Mouse (Mus musculus) kidney, adult 2 months (tissue): ENCODE data around the gene Cd47. TPM values are rescaled to one million over a fixed set of nuclear protein-coding genes. Genes with fewer than 3 reads are reported as not detected.

ENCODE experiments used
- DNase-seq: peaks from one replicate; pipeline ENCODE4 v3.0.0; 2021
- H3K27ac ChIP-seq: fragments of 200-500 bp; 2 replicates; pipeline ENCODE4 v1.5.1; 2012; ENCODE audit warnings: low read depth, low read length, control low read depth, inconsistent platforms; ENCODE audit not compliant: insufficient read depth
- H3K27me3 ChIP-seq: fragments of 200-500 bp; replicated peaks from 2 replicates; pipeline ENCODE4 v1.6.1; 2012; ENCODE audit warnings: mild to moderate bottlenecking, moderate library complexity, low read length, inconsistent platforms; ENCODE audit not compliant: control insufficient read depth, insufficient read depth
- H3K36me3 ChIP-seq: fragments of 200-500 bp; 2 replicates; pipeline ENCODE4 v1.6.1; 2012; ENCODE audit warnings: mild to moderate bottlenecking, moderate library complexity, low read length, inconsistent platforms; ENCODE audit not compliant: control insufficient read depth, insufficient read depth
- H3K4me1 ChIP-seq: fragments of 200-500 bp; 2 replicates; pipeline ENCODE4 v1.6.1; 2011; ENCODE audit warnings: low read length; ENCODE audit not compliant: control insufficient read depth, insufficient read depth
- H3K4me3 ChIP-seq: fragments of 200-500 bp; 2 replicates; pipeline ENCODE4 v1.5.1; 2011; ENCODE audit warnings: mild to moderate bottlenecking, low read depth, low read length, control low read depth; ENCODE audit not compliant: insufficient read depth
- CTCF ChIP-seq: fragments of 200-500 bp; conservative IDR thresholded peaks from 2 replicates; pipeline ENCODE4 v1.5.1; 2011; ENCODE audit warnings: low read depth, mild to moderate bottlenecking, control low read depth, low read length, moderate library complexity, mixed read lengths; ENCODE audit not compliant: insufficient read depth, insufficient read length
- POLR2A ChIP-seq: fragments of 200-500 bp; IDR thresholded peaks from one replicate; pipeline ENCODE4 v1.6.1; 2011; ENCODE audit warnings: low read depth, low read length, control low read depth
- WGBS: fragments of 180-500 bp; shearing (Covaris S2); methylation state at CpG from one replicate; pipeline ENCODE4 v1.1.7; 2018; 5-methylcytosine and 5-hydroxymethylcytosine counted together
- polyA plus RNA-seq: library from polyadenylated mRNA; depleted of rRNA; stranded (reverse); fragments of >200 nt; gene quantifications from 2 replicates; pipeline ENCODE4 v1.2.3, GENCODE M21; 2012

Cd47 gene
- polyA plus RNA-seq, 1 experiment = 36.5 TPM

GRCm38 (mm10) chr16:49887290-49887689 is 87.0 kb downstream of the Cd47 start:
- Histone ChIP-seq H3K27ac (no peak overlapping the region), H3K4me1 (no peaks in the 10 kb centered on the region), H3K36me3 (no peaks in the 10 kb centered on the region), H3K27me3 (no peaks in the 10 kb centered on the region), H3K4me3 (no peak overlapping the region)
- WGBS = 78% methylated on average over 3 of the region's 3 CpGs
- TF ChIP-seq POLR2A (no peak), CTCF (no peak)
- no peak for DNase-seq

- Histone ChIP-seq H3K36me3 (no peaks in the 10 kb centered on the region), H3K4me1 (no peaks in the 10 kb centered on the region), H3K4me3 (no peak overlapping the region), H3K27ac (no peak overlapping the region), H3K27me3 (no peaks in the 10 kb centered on the region)
- DNase-seq = no peak
- TF ChIP-seq POLR2A (no peak), CTCF (no peak)
- 60% methylated on average over 9 of the region's 9 CpGs for WGBS
Measured at GRCm38 (mm10) chr16:49887811-49888564, 87.7 kb downstream of the Cd47 start.

- H3K27me3 ChIP-seq = no peaks in the 10 kb centered on the region
- TF ChIP-seq POLR2A (no peak), CTCF (no peak)
- no peak for DNase-seq
- H3K4me1 ChIP-seq = no peaks in the 10 kb centered on the region
- H3K4me3 ChIP-seq = no peak overlapping the region
- H3K27ac ChIP-seq = no peak overlapping the region
- 73% methylated on average over 2 of the region's 2 CpGs for WGBS
- no peaks in the 10 kb centered on the region for H3K36me3 ChIP-seq
Measured at GRCm38 (mm10) chr16:49889031-49889655, 88.8 kb downstream of the Cd47 start.

GRCm38 (mm10) chr16:49892252-49892651 is 91.9 kb downstream of the Cd47 start:
- H3K4me1 ChIP-seq = no peaks in the 10 kb centered on the region
- H3K4me3 ChIP-seq = no peak overlapping the region
- H3K27ac ChIP-seq = no peak overlapping the region
- no peaks in the 10 kb centered on the region for H3K27me3 ChIP-seq
- 89% methylated on average over 3 of the region's 3 CpGs for WGBS
- TF ChIP-seq CTCF (no peak), POLR2A (no peak)
- DNase-seq = no peak
- peaks cover 2% of the 10 kb centered on the region; the same call in 1 of the 2 replicates for H3K36me3 ChIP-seq

- no peaks in the 10 kb centered on the region for H3K27me3 ChIP-seq
- peaks cover 2% of the 10 kb centered on the region; the same call in 1 of the 2 replicates for H3K36me3 ChIP-seq
- no peak overlapping the region for H3K27ac ChIP-seq
- H3K4me1 ChIP-seq = no peaks in the 10 kb centered on the region
- 72% methylated on average over 2 of the region's 2 CpGs for WGBS
- no peak for DNase-seq
- TF ChIP-seq CTCF = peak; percentile 49
- no peak for TF ChIP-seq POLR2A
- no peak overlapping the region for H3K4me3 ChIP-seq
Measured at GRCm38 (mm10) chr16:49892945-49893344, 92.6 kb downstream of the Cd47 start.

- no peak for DNase-seq
- 76% methylated on average over 4 of the region's 4 CpGs for WGBS
- Histone ChIP-seq H3K36me3 (peaks cover 2% of the 10 kb centered on the region; the same call in 1 of the 2 replicates), H3K4me1 (no peaks in the 10 kb centered on the region), H3K4me3 (no peak overlapping the region), H3K27me3 (no peaks in the 10 kb centered on the region), H3K27ac (no peak overlapping the region)
- no peak for TF ChIP-seq CTCF
- TF ChIP-seq POLR2A = no peak
Measured at GRCm38 (mm10) chr16:49894624-49895023, 94.3 kb downstream of the Cd47 start.

- Histone ChIP-seq H3K36me3 (peaks cover 2% of the 10 kb centered on the region; the same call in 1 of the 2 replicates), H3K4me3 (no peak overlapping the region), H3K27me3 (no peaks in the 10 kb centered on the region), H3K27ac (no peak overlapping the region), H3K4me1 (no peaks in the 10 kb centered on the region)
- TF ChIP-seq POLR2A = no peak
- no peak for TF ChIP-seq CTCF
- no peak for DNase-seq
- 81% methylated on average over 8 of the region's 8 CpGs for WGBS
Measured at GRCm38 (mm10) chr16:49896132-49896531, 95.8 kb downstream of the Cd47 start.
